Mouse (Mus musculus) spleen, adult 18-20 months (tissue): ENCODE results near the gene Scrn1.

Experiments used
- DNase-seq, 2 experiments: peaks; one replicate each; pipeline ENCODE4 v3.0.0; 2022; ENCODE audit warnings: mixed read lengths in 2 of 2

Scrn1 gene

DNA sequence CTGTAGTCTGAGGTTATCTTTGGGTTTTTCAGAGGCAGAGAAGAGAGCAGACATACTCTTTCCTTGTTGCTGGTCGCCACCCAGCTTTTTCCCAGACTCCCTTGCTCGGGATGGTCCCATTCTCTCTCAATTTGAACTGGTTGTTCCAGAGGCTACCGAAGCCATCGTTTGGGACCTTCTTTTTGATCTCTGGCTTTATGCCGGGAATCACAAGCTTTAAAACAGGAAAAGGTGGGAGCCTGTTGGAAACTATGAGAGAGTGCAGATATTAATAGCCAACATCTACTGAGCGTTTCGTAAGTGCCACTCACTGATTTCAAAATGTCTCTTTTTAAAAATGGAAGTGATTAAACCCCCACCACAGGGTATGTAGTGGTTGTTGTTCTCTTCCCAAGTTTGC is 94.4 kb downstream of the Scrn1 start:
- DNase-seq, result no peak

GRCm38 (mm10) chr6:54467371-54467770 is 98.9 kb downstream of the Scrn1 start:
- DNase-seq, result no peak

DNA sequence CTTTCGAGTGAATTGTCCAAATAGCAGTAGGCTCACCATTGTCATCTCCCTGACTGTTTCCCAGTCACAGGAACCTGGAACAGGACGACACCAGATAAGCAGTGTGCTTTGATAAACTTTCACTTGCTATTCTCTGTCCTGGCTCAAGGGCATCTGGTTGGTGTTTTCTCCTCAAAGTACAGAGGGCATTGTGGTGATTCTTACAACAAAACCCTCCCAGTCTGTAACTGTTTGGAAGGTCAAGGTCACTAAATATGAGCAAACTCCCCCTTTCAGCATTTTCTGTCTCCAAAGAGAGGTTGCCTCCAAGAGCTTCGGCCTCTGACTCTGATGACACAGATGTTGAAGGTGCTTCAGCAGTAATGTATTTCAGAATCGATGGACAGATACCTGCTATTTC is 101.4 kb downstream of the Scrn1 start:
- no peak for DNase-seq

- DNase-seq, result no peak
Measured at GRCm38 (mm10) chr6:54463701-54464458, 102.4 kb downstream of the Scrn1 start.

DNA sequence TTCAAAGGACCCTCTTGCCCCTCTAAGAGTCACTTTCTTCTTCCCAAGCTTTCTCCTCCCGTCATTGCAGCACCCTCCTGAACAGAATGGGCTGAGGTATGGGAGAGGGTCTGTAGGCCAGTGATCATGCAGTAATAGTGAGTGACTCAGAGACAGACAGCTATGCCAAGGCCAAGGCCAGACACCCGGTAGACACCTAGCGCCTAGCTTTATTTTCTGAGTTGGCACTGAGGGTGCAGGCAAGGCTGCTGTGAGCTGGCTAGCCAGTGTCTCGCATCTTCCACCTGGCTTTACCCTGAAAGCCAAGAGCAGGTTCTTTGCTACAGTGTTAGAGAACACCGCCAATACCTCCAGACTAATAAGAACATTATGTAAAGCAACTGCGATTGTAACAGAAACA is 103.5 kb downstream of the Scrn1 start:
- no peak for DNase-seq

DNA sequence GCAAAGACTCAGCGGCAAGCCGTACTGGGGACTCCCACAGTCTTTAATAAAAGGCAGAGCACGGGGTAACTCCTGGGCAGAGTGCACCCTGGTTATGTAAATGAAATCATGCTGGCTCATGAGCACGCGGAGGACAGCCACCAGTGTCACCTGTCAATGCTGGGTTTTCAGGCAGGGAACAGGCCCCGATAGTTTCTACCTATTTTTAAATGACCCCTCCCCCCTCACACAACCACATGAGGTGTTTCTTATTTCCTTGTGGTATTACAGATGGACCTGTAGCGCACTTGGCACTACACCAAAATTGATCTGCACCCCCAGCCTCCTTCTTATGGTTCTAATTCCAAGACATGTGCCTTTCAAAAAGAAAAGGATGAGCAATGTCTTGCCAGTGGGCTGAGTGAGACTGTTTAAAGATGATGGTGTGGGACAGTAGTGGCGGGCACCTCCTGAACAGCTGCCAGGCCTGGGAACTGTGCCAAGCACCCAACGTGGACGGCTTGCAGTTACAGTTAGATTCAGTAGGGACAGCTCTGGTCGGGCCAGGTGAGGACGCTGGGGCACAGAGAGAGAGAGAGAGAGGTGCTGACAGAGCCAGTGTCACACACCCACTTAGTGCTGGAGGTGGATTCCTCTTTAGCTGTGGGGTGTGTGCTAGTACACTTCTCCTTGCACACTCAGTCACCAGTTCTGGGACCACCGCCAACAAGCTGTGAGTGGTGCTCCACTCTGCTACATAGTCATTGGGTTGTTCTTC is 105.2 kb downstream of the Scrn1 start:
- no peak for DNase-seq

DNA sequence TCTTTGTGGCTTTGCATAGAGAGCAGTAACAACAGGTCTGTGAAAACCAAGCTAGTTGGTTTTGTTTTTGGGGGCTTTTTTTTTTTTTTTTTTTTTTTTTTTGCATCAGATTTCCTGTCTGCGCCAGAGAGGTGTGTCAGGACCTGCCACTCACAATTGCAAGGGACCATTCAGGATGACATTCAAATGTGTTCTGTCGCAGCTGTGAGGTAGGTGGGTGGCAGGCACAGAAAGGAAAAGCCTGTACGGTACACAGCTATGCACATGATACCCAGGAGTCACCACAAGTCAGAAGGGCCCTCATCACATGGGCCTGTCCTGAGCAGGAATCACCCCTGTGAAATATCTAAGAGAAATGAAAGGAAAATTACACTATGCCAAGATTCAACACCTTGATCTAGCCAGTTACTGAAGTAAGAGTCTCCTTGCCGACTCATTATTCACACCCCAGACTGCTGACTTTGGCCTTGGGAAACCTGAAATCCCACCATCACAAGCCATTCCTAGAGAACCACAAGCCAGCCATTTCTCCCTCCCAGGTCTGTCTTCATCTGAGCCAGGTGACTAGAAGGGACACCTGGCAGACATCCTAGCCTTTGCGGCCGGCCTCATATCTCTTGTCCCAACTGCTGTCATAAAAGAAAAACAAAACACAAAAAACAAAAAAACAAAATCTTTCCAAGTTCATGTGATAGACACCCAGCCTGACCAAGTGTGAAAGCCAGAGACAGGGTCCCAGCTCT is 105.9 kb downstream of the Scrn1 start:
- DNase-seq, result no peak

DNA sequence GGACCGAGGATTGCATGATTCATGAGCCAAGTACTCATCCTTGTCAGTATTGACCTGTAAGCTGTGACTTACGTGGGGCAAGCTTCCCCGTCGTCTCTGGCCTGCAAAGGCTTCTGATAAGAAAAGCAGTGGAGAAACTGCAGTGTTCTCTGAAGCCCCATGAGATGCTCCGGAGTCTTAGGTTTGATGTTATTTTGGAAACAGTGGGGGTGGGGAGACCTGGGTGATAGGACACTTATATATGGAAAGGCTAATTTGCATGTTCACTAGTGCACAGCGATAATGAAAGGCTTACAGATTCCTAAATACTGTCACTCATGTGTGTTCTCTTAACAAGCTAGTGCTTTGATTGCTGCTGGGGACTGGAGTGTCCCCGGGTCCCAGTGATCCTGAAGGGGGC is 106.6 kb downstream of the Scrn1 start:
- DNase-seq, result no peak
